Mouse (Mus musculus) spleen, embryonic (tissue): ENCODE data around the gene Unc13d.
"Not testable (repeated sequence)": the region's sequence is repeated elsewhere in the genome, so short reads cannot be mapped to it uniquely, and the experiment has no call there.

ENCODE experiments used
- CTCF ChIA-PET: fragments of 350-600 bp; sonication (Branson Sonifier 250); formaldehyde crosslinking; loops from one replicate; lab custom pipeline; 2022; lab: Charles Lee

Unc13d gene

DNA sequence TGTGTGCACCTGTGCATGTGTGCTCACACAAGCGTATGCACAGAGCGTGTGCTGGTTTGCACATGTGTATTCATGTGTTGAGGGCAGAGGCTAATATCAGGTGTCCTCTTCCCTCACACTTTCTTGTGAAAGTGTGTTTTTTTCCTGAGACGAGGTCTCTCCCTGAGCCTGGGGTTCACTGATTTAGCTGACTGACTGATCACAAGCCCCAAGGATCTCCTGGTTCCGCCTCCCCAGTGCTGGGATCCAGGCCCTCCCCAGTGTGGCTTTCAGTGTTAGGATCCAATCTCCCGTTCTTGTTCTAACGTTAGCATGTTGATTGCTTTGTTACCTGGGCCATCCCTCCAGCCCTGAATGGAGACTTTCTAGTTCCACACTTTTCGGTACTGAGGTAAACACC lies 23.1 kb upstream of the Unc13d start:
- CTCF ChIA-PET = no interaction called here

DNA sequence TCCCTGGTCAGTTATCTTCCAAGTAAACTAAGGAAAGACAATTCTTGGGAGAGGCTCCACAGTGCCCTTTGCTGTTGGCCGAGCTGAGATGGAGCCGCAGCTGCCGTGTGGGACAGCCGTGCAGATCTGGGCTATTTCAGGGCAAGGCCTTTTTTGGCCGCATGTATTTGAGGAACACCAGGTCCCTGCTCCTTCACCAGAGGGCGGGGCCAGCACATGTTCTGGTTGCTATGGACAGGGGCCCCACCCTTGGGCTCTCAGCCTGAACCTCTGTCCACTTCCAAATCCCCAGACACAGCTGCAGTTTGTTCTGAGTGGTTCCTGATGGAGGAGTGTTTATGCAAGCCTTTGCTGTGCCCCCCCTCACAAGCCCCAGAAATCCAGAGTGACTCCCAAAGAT lies 22.6 kb upstream of the Unc13d start:
- CTCF ChIA-PET = no interaction called here

DNA sequence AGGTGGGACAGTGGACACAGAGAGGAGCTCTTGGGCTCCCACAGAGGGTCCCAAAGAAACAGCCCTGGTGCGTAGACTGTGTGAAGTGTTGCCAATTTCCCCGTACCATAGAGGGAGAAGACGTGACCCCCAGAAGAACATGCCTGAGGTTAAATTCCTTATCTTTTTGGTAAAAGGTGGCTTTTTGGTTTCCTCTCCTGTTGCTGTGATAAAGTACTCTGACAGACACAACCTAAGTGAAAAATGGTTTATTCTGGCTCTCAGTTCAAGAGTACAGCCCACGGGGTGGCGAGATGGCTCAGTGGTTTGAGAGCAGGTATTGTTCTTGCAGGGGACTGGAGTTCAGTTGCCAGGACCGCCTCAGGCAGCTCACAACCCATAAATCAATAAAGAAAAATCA lies 21.7 kb upstream of the Unc13d start:
- CTCF ChIA-PET = no interaction called here

DNA sequence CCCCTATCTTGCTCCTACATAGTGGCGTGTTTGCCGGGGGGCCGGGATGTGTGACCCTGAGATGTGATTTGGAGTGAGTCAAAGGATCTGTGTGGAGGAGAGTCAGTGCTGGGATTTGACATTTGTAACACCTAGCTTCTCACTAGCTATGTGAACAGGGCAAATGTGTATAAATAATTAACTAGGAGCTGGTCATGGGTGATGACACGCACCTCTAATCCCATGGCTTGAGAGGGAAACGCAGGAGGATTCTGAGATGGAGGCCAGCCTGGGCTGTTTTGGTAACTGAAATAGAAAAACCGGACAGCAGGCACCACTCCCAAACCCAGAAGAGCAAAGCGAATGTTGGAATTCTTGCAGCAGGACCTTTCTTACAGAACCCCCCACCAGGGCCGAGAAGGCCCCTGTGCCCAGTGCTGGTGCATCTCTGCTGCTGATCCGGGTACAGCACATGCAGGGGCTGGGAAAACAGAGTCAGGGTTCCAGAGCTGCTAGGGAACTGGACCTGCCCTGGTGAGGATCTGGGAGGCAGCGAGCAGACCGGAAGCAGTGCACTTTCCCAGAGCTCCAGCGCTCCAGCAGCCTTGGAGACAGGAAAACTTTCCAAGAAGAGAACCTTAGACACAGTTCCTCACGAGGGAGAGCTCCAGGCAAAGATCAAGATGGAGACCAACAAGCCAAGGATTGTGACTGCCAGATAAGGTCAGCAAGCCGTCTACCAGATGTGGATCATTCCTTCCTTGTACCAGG lies 21.1 kb upstream of the Unc13d start:
- CTCF ChIA-PET = no interaction called here

DNA sequence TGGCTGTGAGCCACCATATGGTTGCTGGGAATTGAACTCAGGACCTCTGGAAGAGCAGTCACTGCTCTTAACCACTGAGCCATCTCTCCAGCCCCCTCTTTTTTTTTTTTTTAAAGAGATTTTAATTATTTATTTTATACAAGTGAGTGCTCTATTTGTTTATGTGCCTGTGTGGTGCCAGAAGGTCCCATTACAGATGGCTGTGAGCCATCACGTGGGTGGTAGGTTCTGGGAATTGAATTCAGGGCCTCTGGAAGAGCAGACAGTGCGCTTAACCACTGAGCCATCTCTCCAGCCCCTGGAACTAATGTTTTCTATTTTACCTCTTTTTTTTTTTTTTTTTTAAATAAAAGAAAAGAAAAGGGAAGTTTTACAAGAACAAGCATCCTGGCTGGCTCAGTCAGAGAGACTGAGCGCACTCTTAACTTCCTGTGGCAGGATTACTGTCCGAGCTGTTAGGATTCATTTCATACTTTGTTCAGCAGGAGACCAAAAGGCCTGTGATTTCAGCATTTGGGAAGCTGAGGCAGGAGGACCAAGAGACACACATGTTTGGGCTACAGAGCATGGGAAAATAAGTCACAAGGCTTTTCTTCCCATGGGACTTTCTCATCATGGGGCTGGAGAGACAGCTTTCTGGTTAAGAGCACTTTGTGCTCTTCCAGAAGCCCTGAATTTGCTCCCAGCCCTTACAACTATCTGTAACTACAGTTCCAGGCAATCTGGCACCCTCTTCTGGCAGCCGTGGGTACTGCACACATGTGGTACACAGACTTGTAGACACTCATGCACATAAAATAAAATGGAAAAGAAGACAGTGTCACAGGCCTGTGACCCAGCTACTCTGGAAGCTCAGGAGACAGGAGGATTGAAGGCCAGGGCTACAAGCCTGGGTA lies 18.7 kb upstream of the Unc13d start:
- CTCF ChIA-PET = interaction anchor here (0.6 kb wide), 1 partner anchor 103 kb away, joined by 3 read pairs; no protein-coding TSS in a partner anchor

DNA sequence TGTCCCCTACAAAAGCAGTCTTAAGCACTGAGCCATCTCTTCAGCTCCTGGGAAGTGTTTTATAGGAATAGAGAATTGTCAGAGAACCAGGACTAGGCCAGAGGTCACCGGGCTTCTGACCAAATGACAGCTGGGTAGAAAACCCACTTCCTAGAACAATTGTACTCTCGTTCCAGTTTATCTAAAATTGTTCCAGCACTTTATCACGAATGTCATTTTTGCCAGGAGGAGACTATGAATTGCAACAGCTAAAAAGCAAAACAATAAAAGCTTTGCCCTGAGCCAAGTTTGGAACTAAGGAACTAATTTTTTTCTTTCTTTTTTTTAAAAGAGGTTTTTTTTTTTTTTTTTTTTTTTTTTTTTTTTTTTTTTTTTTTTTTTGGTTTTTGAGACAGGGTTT lies 17.8 kb upstream of the Unc13d start:
- CTCF ChIA-PET = interaction anchor here (0.6 kb wide), 1 partner anchor 104 kb away, joined by 3 read pairs; no protein-coding TSS in a partner anchor

DNA sequence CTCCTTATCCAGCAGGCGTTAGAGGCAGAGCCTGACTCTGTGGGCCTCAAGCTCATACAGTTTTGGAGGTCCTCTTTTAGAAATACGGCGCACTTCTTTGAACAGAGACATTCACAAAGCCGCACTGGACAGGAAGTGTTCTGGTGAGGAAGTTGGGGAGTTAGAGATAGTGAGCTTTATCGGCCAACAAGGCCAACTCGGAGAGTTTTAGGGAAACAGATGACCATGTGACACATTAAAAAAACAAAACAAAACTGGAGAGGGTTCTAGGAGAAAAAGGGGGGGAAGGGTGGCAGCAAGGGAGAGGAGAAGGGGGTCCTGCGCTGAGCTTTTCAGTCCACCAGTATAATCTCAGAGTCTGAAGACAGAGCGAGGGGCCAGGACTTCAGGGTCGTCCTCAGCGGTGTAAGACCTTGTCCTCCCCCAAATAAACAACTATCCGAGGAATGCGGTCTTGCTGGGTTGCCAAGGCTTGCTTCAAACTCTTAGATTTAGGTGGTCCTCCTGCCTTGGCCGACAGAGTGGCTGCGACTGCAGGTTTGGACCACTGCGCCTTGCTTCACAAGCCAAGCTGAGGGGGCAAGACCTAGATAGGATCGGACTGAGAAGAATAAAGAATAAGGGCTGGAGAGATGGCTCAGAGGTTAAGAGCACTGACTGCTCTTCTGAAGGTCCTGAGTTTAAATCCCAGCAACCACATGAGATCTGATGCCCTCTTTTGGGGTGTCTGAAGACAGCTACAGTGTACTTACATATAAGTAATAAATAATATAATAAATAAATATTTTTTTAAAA lies 16.2 kb upstream of the Unc13d start:
- CTCF ChIA-PET = no interaction called here

DNA sequence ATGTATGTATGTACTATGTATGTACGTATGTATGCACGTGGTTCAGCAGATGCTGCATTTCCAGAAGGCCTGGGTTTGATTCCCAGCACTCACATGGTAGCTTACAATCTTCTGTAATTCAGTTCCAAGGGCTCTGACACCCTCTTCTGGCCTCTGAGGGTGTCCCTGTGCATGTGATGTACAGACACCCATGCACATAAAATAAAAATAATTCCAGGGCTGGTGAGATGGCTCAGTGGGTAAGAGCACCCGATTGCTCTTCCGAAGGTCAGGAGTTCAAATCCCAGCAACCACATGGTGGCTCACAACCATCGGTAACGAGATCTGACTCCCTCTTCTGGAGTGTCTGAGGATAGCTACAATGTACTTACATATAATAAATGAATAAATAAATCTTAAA lies 15.2 kb upstream of the Unc13d start:
- CTCF ChIA-PET = not testable (repeated sequence)

DNA sequence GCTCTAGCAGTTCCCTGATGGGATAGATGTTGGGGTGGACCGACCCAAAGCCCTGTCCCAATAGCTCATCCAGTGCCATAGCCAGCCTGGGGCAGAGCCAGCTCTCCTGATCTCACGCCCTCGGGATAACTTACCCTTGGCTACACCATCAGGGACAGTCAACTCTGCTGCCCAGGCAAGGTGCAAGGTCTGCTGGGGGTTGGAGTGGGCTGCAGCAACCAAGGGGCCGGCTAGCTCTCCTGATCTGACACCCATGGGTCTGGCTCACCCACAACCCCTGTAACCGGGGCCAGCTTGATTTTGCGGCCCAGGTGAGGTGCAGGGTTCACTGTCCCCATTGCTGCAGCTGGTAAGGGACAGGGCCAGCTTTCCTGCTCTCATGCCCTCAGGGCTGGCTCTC lies 13.8 kb upstream of the Unc13d start:
- CTCF ChIA-PET = interaction anchor here (0.7 kb wide), 1 partner anchor 530 kb away, joined by 3 read pairs; no protein-coding TSS in a partner anchor

DNA sequence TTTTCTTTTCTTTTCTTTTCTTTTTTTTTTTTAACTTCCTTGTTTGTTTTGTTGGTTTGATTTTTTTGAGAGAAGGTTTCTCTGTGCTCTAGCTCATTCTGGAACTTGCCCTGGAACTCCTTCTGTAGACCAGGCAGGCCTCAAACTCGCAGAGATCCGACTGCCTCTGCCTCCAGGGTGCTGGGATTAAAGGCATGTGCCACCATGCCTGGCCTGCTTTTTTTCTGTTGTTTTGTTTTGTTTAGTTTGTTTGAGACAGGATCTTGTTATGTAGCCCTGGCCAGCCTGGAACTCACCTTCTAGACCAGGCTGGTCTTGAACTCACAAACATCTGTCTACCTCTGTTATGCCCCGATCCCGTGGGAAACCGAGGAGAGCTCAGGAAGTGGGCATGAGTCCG lies 11.8 kb upstream of the Unc13d start:
- CTCF ChIA-PET = interaction anchor here (0.6 kb wide), 1 partner anchor 1374 kb away, joined by 19 read pairs; no protein-coding TSS in a partner anchor

DNA sequence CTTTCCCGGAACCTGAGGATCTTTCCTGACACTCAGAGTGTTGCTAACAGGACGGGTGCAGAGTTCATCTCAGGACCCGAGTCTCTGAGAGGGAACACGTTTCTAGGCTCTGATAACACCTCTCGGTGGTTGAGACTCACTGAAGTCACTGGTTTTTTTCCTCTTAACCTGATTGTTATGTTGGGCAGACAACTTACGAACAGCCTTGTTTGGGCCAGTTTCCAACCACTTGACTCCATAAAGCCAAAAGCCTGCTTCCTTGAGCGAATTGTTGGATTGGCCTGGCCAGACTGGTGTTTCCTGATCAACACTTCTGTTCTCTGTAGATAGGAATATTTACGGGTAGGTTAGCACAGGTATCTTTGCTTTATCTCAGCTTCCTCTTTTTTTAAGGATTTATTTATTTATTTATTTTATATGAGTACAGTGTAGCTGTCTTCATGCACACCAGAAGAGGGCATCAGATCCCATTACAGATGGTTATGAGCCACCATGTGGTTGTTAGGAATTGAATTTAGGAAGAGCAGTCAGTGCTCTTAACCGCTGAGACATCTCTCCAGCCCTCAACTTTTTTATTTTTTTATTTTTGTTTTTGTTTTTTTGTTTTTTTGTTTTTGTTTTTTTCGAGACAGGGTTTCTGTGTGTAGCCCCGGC lies 11.1 kb upstream of the Unc13d start:
- CTCF ChIA-PET = interaction anchor here (0.7 kb wide), 1 partner anchor 52 kb away, joined by 3 read pairs; no protein-coding TSS in a partner anchor

DNA sequence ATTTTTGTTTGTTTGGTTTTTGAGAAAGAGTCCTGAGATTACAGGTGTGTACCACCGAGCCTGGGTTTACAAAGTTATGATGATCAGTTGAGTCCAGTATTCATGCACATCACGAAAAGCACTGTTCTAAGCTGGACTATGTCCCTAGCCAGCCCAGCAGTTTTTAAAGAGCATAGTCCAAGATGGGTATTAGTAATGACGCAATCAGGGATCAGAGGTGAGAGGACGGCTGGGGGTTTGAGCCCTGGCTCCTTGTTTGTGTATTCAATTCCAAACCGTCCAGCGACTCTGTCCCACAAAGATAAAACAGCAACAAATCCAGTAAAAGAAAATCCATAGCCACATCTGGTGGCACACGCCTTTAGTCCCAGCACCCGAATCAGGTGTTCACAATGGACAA lies 10.4 kb upstream of the Unc13d start:
- CTCF ChIA-PET = no interaction called here

DNA sequence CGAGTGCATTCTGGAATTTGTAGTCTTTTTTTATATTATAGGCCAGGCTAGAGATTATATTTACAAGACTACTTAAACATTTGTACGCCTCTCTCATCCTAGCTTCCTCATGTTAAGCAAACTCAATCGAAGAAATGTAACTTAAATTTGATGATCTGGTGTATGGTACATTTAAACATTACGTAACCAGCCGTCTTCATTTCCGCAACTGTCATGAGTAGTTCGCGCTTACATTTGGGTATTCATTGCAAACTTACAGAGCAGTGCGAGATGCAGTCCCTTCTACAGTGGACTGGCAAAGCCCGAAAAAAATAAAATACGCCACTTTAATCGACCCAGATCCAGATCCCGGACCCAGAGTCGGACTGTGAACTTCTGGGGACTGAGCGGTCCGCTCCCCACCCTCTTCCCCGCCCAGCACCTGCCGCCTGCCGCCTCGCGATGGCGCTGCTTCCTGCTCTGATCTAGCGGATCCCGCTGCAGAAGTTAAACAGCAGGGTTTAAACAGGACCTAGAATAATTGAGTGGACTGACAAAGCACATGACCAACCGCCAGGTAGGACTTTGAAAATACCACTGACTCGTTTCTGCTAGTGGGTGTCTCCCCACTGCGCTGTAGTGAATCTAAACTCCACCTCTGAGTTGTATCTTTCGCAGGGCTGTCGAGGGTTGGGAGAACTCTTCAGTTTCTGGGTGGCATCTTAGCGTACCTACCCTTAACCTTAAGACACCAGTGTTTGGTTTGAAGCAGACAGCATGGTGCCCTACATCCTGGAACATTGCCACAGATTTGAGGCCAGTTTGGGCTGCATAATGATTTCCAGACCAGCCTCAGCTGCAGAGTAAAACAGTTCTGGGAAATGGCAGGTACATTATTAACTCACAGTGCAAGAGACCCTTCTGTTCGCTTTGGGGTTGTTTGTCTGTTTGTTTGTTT lies 9.7 kb upstream of the Unc13d start:
- CTCF ChIA-PET = no interaction called here

DNA sequence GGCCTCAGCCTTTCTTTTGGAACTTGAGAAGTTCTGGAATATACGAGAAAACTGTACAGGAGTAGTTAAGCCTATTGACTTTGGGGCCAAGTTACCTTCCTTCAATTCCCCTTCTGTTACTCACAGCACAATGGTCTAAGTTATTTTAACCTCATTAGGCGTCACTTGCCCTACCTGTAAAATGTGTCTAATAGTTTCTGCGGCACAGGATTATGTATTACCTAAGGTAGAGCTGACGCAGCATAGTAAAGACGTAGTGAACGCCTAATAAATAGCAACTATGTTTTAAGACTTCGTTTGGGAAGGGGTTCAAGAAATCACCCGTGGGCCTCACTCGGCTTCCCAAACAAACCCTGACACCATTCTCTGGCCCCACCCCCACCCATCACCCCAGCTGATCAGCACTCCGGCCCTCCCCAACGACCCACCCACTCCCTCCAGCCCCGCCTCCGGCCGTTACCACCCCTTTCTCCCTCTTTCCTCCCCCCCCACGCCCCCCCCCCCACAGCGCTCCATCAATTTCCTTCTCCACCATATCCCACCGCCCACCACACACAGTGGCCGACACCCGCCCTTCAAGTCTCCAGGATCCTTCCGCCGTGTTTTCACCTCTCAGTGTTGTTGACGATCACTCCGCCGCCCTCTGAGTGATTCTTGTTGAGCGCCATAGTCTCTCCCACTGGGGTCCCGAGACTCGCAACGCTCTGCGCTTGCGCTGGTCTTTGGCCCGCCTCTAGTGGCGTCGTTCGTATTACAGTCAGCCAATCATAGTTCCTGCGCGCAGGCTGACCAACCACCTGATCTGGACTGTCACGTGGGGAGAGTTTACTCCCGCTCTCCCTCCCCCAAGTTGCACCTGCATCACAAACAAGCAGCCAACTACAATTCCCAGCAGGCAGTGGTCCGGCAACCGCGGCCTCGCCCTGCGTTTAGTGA lies 8.8 kb upstream of the Unc13d start, which contains the start of gene Wbp2:
Gene Wbp2 (minus strand): TSS at position 738 of the 936 bp plus-strand sequence.
- CTCF ChIA-PET = interaction anchor here (0.6 kb wide), 1 partner anchor 12 kb away, joined by 4 read pairs; no protein-coding TSS in a partner anchor

DNA sequence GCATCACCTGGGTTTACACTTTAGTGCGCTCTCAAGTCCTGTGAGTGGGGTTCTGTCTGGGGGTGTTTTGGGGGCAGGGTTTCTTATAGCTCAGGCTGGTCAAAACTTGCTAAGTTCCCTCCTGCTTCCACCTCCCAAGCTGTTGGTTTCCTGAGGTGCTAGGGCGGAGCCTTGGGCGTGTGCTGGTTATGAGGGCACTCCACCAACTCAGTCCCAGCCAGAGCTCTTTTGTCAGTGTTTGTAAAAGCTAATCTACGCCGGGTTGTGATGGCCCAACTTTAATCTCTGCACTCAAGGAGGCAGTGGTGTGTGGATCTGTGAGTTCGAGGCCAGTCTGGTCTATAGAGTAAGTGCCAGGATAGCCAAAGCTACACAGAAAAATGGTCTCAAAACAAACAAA lies 6.4 kb upstream of the Unc13d start:
- CTCF ChIA-PET = no interaction called here

DNA sequence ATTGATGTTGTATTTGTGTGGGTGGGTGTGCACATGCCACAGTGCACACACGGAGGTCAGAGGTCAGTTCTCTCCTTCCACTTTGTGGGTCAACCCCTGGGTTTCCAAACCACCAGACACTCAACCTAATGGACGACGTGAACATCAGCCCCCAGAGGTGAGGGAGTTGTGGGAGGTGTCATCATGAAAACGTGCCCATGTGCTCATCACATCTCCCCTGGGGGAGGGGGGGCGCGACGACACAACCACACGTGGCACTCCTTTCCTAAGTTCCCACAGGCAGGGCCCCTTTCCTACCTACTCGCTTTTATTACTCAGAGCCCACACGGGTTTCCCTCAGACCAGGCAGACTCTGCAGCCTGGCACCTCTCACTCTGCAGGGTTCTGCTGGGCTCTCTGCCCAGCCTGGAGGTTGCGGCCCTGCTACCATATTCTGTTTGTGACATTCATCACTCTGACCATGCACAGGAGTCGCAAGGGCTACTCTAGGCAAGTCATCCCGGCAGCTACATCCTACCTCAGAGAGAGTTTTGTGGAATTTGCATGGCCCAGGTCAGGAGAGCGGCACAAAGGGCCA lies 5.4 kb upstream of the Unc13d start:
- CTCF ChIA-PET = no interaction called here

DNA sequence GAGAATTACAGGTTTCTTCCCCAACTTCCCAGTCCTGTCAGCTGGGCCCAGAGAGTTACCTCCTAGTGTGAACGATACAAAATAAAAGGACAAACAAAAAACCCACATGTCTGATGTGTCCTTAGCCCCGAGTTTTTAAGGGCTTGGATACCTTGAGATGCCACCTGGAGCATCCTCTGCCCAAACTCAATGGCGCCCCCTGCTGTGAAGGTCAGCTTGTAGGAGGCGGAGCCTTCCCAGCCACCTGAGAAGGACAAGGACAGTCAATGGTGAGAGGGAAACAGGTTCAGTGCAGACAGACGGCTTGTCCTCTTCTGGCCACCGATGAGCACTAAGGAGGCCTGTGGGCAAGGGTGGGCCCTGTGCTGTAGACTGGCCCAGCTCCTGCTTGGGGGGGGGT lies 3.3 kb upstream of the Unc13d start:
- CTCF ChIA-PET = no interaction called here

DNA sequence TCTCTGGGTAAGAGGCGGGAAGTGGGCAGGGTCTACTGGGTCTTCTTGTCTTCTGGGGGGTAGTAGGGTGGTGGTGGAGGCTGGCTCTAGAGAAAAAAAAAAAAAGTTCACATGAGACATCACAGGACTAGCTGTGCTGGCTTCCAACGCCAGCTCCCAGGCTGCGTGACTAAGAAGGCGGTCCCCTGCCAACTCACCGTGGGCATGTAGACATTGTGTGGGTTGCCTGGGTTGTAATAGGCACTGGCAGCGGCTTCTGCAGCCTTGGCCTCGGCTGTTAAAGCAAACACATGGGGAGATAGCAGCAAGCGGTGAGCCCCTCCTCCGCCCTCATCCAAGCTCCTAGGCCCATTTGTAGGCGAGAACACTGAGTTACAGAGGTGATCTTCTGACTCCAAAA lies 1.8 kb upstream of the Unc13d start:
- CTCF ChIA-PET = interaction anchor here (0.6 kb wide), 1 partner anchor 13 kb away, joined by 3 read pairs; no protein-coding TSS in a partner anchor
